Mouse (Mus musculus): ENCODE measurements around the gene Lbx2. TPM values are rescaled to one million over a fixed set of nuclear protein-coding genes. Genes with fewer than 3 reads are reported as not detected.

The Lbx2 gene
- under 1 TPM in 1 of 2 experiments, not detected in 1; 0.86 TPM for total RNA-seq (2021)
- long read RNA-seq, experiment 1: 0 reads
- long read RNA-seq, experiment 2: 0 reads

DNA sequence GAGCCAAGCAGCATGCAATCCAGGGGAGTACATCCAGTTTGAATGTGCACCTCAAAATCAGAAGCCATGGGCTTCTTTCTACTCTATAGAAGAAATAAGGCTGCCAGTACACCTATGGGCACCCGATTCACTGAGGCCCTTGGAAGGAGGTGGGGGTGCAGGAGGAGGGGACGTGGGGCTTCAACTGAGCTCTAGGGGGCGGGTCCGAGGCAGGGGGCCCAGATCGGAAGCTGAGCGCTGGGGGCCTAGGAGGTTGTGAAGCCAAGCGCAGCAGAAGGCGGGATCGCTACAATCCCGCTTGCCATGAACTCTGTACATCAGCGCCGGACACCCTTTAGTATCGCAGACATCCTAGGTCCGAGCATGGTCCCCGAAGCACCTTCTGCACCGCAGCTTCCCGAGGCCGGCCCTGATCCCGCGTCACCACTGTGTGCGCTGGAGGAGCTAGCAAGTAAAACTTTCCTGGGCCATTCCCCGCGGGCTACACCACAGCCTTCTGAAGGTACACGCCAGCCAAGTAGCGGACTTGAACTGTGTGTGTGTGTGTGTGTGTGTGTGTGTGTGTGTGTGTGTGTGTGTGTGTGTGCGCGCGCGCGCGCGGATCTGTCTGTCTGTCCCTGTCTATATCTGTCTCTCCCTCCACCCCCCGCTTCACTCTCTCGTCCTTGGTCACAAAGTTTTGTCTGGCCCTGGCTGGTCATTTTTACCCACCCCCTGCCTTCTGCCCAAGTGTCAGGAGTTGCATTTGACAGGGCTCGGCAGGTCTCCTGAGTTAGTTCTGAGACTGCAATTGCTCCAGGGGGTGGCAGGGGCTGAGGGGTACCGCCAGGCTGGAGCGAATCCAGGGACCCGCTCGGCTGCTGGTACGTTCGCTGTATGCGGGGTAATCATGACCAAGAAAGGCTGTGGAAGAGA is at the start of gene Lbx2:
Gene Lbx2, plus strand, starts transcription at position 247 of the 915 bp plus-strand sequence.
- Histone ChIP-seq H3K27ac (no peak within 1 kb of the TSS), H3K4me3 (no peak within 1 kb of the TSS; the same call in 1 of the 2 replicates)
- DNase-seq (ENCODE audit: low spot score in 2 of 2): no peak
- no peak for TF ChIP-seq CTCF (conservative IDR thresholded peaks at IDR 0.05)

DNA sequence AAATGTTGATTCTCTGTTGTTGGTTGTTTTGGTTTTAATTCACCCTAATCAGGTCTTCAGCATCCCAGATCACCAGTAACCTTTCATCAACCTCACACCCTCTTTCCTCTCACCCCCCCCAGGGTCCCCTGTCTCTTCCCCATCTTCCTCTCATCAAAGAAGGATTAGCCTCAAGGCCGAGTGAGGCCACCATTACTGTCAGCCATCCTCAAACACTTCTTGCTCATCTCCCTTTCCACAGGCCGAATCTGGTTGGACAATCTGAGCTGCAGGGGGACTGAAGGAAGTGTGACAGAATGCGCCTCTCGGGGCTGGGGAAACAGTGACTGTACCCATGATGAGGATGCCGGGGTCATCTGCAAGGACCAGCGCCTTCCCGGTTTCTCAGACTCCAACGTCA is 49.0 kb upstream of the Lbx2 start:
- TF ChIP-seq CTCF (conservative IDR thresholded peaks at IDR 0.05): no peak

DNA sequence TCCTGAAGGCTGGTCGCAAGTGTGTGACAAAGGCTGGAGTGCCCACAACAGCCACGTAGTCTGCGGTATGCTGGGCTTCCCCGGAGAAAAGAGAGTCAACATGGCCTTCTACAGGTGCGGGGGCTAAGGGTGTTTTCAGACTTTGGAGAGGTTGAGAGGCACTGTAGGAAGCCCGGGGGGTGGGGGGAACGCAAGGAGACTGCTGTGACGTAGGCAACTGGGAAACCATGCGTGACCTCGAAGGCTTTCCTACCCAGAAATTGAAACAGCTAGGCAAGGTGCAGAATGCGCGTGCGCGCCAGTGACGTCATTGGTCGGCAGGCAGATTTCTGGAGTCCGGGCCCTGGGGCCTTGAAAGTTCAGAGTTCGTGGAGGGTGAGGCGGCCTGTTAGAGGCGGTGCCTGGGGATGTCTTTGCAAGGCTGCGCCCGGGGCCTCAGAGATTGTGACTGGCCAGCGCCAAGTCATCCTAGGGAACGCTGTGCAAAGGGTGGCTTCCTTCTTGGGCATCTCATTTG is 47.6 kb upstream of the Lbx2 start:
- peak overlapping the region; percentile 33 for H3K4me3 ChIP-seq
- DNase-seq (ENCODE audit: low spot score in 2 of 2): peak; percentile 84 to 90
- no peak for TF ChIP-seq CTCF (conservative IDR thresholded peaks at IDR 0.05)
- H3K27ac ChIP-seq: no peak overlapping the region; the same call in 1 of the 2 replicates

More for the DNA sequence above, 49.0 kb upstream of the Lbx2 start:
- no peak for DNase-seq (ENCODE audit: low spot score in 2 of 2)
- H3K27ac ChIP-seq: no peak overlapping the region
- H3K4me3 ChIP-seq: no peak overlapping the region

DNA sequence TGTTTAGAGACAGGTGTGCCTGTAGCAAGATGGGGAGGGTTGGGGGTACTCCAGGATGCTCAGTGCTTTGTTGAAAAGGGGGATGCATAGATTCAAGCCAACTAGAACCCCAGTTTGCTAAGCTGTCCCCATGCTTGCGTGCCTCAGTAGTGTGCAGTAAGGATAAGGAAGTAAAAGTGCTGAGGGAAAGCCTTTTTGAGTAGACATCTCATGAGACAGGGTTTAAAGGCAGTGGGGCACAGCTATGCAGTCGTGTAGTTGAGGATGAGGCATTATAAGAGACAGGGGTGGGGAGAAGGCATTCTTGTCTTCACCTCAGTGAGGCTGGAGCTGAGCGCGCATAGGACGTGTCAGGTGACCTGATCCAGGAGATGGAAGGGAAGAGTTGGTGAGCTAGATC is 45.6 kb upstream of the Lbx2 start:
- no peak for DNase-seq (ENCODE audit: low spot score in 2 of 2)
- H3K4me3 ChIP-seq: no peak overlapping the region
- TF ChIP-seq CTCF (conservative IDR thresholded peaks at IDR 0.05): no peak
- H3K27ac ChIP-seq: no peak overlapping the region

DNA sequence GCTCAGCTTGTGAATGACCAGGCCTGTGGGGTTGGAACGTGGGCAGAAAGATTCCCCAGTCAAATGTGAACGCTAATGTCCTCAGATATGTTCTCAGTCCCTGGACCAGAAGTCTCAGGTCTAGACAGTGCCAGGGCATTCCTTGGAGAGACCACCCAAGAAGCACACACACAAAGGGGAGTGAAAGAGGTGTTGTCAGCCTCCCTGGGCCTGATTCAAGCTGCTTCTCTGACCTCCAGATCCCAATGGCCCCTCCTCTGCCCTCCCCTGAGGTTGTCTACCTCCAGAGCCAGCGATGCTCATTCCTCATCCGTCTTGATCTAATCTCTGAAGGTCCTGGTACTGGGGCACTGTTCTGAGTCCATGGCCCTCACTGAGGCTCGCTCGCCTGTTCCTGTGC is 42.6 kb upstream of the Lbx2 start:
- TF ChIP-seq CTCF (conservative IDR thresholded peaks at IDR 0.05): no peak
- Histone ChIP-seq H3K27ac (no peak overlapping the region), H3K4me3 (no peak overlapping the region)
- DNase-seq (ENCODE audit: low spot score in 2 of 2): no peak

DNA sequence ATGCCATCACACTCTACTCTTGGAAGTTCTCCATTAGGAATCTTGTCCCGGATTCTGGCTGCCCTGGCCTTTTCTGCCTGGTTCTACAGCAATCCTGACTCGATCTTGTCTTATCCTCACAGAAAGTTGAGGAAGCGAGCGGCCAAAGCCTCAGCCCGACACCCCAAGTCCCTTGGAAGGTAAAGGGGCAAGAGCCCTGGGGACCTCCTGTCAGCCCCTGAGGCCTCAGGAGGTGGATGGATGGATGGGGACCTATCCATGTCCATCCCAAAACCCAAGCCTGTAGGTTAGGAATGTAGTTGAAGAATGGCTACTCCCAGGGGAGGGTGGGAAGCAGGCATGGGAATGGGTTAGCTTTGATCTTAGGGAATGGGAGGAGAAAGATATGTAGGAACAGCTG is 42.2 kb upstream of the Lbx2 start:
- no peak for DNase-seq (ENCODE audit: low spot score in 2 of 2)
- no peak overlapping the region for H3K4me3 ChIP-seq
- H3K27ac ChIP-seq: no peak overlapping the region
- no peak for TF ChIP-seq CTCF (conservative IDR thresholded peaks at IDR 0.05)

DNA sequence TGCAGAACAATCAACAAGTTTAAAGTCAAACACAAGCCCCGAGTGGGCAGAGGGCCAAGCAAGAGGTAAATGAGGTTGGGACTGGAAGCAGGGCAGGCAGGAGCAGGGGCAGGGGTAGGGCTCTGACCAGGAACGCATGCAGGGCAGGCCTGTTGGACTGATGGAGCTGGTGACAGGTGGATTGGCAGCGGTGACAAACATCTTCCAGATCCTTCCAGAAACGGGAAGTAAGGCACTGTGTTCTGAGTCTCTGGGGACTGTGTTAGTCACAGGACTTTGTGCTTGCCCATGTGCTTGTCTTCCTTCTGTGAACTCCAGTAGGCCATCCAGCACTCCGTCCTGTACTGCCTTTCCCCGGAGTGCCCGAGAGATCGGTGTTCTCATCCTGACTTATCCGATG is 41.4 kb upstream of the Lbx2 start:
- TF ChIP-seq CTCF (conservative IDR thresholded peaks at IDR 0.05): no peak
- H3K4me3 ChIP-seq: no peak overlapping the region
- H3K27ac ChIP-seq: no peak overlapping the region
- no peak for DNase-seq (ENCODE audit: low spot score in 2 of 2)

DNA sequence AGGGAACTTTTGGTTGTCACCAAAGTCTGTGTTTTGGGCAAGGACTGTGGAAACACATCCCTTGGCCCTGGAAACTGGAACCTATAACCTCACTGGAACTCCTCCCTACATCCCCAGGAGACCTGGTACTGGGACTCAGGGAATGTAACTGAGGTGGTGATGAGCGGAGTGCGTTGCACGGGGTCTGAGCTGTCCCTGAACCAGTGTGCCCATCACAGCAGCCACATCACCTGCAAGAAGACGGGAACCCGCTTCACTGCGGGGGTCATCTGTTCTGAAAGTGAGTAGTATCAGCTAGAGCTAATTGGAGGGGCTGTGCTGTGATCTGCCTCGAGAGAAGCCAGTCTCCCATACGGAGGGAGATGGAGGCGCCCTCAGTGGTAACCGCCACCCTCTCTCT is 36.8 kb upstream of the Lbx2 start:
- TF ChIP-seq CTCF (conservative IDR thresholded peaks at IDR 0.05): no peak
- no peak overlapping the region for H3K4me3 ChIP-seq
- no peak overlapping the region for H3K27ac ChIP-seq
- no peak for DNase-seq (ENCODE audit: low spot score in 2 of 2)

DNA sequence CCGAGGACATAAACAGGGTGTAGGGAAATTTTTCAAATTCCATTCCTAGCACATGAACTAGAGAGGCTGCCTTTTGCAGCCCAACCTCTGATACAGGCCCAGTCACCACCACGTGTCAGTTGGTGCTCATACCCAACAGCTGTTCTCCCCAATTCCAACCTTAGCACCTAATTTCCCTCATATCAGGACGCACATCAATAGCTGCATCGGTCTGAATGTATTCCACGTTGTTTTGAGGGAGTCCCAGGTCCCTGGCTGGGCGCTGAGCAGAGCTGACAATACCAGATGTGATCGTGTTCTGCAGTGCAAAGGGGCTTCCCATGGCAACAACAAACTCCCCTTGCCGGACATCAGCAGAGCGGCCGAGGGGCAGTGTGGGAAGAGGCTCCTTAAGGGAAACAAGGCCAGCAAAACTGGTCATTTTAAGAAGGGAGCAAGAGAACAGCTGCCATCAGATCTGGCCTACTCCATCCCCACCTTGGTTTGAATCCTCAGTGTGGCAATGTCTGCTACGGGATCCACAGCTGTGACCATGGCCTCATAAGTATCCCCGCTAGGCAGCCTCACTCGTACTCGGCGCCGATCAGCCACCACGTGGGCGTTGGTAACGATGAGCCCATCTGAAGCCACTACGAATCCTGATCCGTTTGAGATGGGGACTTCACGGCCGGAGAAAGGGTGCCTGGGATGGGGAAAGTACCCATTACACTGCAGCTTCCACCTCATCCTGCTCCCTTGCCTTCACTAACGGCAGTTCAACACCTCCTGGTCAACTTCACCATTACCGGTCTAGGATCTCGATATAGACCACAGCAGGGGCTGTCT is 32.8 kb upstream of the Lbx2 start:
- Histone ChIP-seq H3K27ac (peak overlapping the region; percentile 95), H3K4me3 (peak overlapping the region; percentile 91)
- no peak for DNase-seq (ENCODE audit: low spot score in 2 of 2)
- TF ChIP-seq CTCF (conservative IDR thresholded peaks at IDR 0.05): no peak

DNA sequence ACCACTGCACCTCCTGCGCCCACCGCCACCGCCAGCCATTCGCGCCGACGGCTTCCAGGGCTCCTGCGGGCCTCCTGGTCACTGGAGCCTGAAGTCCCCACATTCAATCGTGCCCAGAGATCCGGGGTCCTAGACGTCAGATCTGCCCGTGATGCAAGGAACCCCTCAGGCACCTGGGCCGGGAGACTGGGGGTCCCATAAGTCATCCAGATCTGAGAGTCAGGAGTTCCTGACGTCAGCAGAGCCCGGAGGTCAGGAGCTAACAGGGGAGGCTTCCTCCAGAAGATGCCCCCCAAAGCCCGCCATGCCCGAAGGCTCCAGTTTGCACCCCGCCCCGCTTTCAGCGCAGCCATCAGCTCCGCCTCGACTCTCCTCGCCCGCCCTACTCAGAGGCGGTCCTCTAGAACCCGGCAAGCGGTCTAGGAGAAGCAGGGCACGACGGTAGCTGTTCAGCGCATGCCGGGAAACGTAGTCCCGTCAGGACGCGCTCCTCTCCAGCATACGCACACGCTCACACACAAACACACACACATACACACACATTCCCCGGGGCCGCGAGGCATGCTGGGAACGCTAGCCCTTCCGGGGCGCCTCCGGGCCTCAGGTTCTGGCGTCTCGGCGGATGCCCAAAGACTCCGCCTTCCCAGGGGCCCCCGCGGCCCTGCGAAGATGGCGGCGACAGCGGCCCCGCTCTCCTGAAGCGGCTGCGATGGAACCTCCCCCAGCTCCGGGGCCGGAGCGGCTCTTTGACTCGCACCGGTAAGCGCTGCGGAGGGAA is 31.9 kb upstream of the Lbx2 start, which contains the start of gene Aup1:
Gene Aup1, plus strand, starts transcription at position 448 of the 778 bp plus-strand sequence.
- H3K4me3 ChIP-seq: peak within 1 kb of the TSS; percentile 91
- TF ChIP-seq CTCF (conservative IDR thresholded peaks at IDR 0.05): no peak
- DNase-seq (ENCODE audit: low spot score in 2 of 2): peak; percentile 98
- peak within 1 kb of the TSS; percentile 95 for H3K27ac ChIP-seq

DNA sequence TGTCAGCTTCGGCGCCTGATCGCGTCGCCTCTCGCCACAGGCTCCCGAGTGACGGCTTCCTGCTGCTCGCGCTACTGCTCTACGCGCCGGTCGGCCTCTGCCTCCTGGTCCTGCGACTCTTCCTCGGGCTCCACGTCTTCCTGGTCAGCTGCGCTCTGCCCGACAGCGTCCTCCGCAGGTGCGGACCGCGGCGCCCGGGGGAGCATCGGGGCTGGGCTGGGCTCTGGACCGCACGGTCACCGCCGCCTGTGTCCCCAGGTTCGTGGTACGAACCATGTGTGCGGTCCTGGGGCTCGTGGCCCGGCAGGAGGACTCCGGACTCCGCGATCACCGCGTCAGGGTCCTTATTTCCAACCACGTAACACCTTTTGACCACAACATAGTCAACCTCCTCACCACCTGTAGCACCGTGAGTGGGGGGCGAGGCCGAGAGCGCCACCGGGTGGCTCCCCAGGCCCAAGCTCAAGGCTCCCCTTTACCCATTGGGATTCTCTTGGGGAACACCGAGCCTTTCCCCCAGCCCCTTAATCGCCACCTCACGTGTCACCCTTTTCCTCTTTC is 31.2 kb upstream of the Lbx2 start, which contains the start of gene Htra2:
Gene Htra2, minus strand, starts transcription at position 403 of the 561 bp plus-strand sequence.
- DNase-seq (ENCODE audit: low spot score in 2 of 2): peak in 1 of 2 experiments; percentile 48
- H3K27ac ChIP-seq: peak within 1 kb of the TSS; percentile 95
- H3K4me3 ChIP-seq: peak within 1 kb of the TSS; percentile 91
- peak; percentile 70 for TF ChIP-seq CTCF (conservative IDR thresholded peaks at IDR 0.05)

DNA sequence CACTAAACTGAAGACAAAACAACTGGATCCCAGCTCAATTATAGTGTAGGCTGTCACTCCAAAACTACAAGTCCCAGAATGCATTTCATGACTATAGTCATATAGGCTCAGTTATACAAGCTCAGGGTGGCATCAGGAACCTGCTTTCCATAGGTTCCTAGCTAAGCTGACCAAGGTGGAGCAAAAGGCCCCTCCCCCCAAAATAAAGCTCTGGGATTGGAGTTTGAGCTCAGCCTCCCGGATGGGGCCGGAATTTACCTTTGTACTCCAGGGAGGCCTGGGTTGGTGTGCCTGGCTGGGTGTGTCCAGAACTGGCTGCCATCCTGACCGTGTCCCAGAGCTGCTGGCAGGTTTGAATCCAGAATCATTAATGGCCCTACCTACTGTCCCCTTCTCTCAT is 28.4 kb upstream of the Lbx2 start, which contains the start of gene Dqx1:
Gene Dqx1, plus strand, starts transcription at position 55 of the 400 bp plus-strand sequence.
- Histone ChIP-seq H3K27ac (no peak within 1 kb of the TSS), H3K4me3 (no peak within 1 kb of the TSS)
- no peak for TF ChIP-seq CTCF (conservative IDR thresholded peaks at IDR 0.05)
- DNase-seq (ENCODE audit: low spot score in 2 of 2): no peak
